Mouse (Mus musculus): ENCODE results near the gene Rnaseh2c. TPM values are rescaled to one million over a fixed set of nuclear protein-coding genes. Genes with fewer than 3 reads are reported as not detected.
A peak's percentile ranks its signal among the peaks of the same experiment; 100 is the strongest.

The Rnaseh2c gene
- total RNA-seq, 2 experiments from 2014 or later: 83.1 to 83.4 TPM

DNA sequence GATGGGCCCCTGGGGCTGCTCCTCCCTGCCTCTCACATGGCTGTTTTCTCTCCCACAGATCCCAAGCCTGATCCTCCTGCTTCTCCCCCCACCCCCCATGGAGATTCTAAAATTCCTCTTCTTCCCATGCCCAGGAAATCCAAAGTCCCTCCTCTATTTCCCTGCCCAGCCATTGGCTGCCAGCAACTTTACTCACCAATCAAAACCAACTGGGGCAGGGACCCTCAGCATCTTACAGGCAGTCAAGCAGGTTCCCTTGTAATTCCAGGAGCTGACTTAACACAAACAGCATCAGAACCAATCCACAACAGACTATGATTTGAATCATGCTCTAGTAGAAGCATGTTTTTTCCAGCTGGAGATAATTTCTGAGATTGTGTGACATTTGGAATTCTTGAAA lies 28.2 kb downstream of the Rnaseh2c start:
- no peak for DNase-seq (ENCODE audit: low spot score in 2 of 2)

DNA sequence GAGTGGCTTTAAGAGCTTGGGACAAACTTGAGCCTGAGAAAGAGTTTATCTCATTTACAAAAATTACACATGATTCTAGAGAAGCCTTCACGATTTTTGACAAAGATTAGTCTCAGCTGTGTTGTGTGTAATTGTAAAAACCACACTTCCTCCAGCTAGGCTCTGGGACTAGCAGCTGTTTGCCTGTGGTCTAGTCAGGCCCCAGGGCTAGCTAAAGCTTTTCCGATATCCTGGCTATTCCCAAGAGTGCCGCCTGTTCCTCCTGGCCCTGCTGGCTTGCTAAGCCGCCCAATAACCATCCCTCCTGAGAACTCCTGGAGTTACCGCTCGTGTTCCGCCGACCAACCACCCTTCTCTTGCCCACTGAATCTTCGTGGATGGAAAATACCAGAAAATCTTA lies 30.4 kb downstream of the Rnaseh2c start:
- DNase-seq (ENCODE audit: low spot score in 2 of 2): no peak

DNA sequence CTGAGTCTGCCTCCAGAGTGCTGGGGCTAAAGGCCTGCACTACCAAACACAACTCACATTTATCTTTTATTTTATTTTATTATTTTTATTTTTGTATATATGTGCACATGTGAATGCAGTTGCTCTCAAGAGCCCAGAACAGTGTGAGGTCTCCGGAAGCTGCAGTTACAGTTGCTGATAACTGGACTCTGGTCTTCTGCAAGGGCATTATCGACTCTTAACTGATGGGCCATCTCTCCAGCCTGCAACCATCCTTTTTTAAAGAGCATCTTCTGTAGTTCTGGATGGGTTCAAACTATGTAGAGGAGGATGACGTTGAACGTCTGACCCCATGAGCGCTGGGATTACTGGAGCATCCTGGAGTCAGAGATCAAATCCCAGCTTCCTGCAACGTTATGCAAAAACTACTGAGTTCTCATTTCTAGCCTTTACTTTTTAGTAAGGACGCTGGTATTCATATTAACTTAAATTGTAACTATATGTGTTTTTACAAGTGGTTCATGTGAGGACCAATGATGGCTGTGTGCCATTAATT lies 34.4 kb downstream of the Rnaseh2c start:
- DNase-seq (ENCODE audit: low spot score in 2 of 2): no peak

DNA sequence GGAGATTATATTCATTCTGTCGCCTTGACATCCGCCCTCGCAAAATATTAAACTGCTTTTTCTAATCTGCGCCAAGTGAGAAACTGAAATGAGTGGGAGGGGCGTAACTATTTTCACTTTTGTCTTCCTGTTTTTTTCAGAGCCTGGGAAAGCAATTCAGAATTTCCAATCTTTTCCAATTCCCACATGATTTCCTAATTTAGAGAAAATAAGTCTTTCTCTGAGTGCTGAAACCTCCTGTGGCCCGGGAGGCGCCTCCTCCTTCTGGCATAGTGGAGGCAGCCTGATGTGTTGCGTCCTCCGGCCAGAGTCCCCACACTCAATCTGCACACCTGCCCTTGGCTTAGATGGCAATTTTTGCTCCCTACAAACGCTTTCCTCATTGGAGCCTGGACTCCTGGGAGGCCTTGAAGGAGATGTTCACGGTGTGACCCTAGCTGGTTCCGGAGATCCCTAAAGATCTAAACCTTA lies 34.9 kb downstream of the Rnaseh2c start:
- DNase-seq (ENCODE audit: low spot score in 2 of 2): no peak

DNA sequence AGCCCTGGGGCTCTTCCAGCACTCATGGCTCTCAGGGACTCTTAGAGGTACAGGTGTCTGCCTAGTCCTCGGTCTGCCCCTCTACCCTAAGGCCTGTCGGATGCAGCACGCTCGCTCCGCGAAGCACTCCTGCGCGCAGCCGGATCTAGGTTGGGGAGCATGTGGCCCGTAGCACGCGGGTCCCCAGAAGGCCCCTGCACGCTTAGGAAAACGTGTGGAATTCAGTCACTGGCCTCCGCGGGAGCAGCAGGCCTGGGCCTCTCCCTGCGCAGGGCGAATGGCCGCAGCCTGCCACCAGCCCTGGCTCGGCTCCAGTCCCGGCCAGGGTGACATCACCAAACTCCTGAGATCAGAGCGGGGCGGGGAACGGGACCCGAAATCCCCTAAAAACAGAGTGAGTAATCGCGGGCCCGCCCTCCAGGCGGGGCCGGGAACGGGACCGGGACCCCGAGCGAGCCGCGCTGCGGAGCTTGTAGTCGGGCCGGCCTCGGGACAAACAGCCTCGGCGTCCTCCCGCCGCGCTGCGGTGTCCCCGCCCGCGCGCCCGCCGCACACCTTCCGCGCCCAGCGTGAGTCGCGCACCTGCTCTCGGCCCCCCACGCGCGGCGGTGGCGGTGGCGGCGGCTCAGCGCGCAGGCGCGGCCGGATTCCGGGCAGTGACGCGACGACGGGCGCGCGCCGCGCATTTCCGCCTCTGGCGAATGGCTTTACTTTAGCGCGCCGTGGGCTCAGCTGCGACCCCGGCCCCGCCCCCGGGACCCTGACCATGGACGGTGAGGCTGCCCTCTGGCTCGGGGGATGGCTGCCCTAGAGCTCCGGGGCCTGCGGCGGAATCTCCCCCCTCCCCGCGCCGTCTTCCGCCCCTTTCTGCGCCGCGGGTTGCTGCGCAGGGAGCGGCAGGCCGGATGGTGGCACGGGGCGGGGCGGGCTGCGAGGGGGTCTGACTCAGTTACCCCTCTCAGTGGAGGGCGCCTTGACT lies 35.7 kb downstream of the Rnaseh2c start, which contains the start of gene Rela:
Gene Rela, plus strand, starts transcription at position 415 of the 979 bp plus-strand sequence.
- DNase-seq (ENCODE audit: low spot score in 2 of 2): peak; percentile 87 to 92

DNA sequence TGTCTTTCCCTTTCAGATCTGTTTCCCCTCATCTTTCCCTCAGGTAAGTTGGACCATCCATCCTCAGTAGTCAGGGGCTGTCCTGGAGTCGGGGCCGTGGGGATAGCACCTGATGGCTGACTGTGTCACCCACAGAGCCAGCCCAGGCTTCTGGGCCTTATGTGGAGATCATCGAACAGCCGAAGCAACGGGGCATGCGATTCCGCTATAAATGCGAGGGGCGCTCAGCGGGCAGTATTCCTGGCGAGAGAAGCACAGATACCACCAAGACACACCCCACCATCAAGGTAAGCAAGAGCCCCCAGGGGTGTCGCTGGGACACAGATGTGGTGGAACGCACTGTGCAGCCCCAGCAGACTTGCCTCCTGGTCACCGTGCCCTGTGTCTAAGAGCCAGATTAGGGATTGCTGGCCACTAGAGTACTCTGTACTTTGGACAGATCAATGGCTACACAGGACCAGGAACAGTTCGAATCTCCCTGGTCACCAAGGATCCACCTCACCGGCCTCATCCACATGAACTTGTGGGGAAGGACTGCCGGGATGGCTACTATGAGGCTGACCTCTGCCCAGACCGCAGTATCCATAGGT lies 36.8 kb downstream of the Rnaseh2c start:
- DNase-seq (ENCODE audit: low spot score in 2 of 2): no peak

DNA sequence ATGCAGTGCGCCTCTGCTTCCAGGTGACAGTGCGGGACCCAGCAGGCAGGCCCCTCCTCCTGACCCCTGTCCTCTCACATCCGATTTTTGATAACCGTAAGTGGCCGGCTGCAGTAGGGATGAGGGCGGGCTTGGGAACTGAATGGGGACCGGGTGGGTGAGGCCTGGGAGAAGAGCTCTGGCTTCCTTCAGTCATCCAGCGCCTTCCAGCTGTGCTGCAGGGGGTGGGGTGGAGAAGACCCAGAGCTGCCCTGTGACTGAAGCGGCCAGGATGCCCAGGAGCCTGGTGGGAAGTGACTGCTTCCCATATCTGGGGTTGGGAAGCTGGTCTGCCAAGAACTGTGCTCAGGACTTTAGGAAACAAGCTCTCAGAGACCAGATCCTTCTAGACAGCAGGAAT lies 38.7 kb downstream of the Rnaseh2c start:
- DNase-seq (ENCODE audit: low spot score in 2 of 2): no peak

DNA sequence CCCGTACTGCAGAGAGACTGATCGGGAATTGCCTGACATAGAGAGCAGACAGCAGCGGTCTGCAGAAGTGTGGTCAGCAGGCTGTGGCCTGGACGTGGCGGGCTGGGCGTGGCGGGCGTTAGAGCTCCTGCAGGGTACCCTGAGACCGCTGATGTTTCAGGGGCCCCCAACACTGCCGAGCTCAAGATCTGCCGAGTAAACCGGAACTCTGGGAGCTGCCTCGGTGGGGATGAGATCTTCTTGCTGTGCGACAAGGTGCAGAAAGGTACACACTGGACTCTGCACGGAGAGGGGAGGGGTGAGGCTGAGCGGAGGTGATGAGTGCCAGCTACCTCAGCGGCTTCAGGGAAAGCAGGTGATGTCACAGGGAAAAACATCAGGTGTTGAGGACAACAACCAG lies 39.3 kb downstream of the Rnaseh2c start:
- no peak for DNase-seq (ENCODE audit: low spot score in 2 of 2)

DNA sequence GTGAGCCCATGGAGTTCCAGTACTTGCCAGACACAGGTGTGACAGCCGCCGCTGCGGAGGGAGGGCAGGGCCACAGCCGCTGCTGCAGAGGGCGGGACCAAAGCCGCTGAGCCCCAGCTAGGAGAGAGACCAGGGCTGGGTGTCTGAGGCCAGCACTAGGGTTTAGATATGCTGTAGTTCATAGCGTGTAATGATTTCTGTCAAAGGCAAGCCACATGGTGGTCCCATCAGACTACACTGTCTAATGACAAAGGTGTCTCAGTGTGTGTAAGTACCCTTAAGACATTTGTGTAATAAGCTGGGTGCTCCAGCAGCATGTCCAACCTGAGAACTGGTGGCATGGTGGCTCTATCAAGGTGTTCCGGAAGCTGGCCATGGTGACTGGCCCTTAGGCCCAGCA lies 40.0 kb downstream of the Rnaseh2c start:
- no peak for DNase-seq (ENCODE audit: low spot score in 2 of 2)

DNA sequence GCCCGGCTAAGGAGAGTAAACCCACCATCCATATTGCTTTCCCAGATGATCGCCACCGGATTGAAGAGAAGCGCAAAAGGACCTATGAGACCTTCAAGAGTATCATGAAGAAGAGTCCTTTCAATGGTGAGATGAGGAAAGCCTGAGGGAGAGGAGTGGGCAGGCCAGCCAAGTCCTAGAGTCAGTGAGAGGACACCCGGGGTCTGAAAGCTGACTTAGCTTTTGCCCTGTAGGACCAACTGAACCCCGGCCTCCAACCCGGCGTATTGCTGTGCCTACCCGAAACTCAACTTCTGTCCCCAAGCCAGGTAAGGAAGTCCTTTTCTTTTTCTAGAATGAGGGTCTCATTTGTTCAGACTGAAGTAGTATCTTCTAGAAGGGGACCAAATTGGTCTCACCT lies 43.6 kb downstream of the Rnaseh2c start:
- no peak for DNase-seq (ENCODE audit: low spot score in 2 of 2)

DNA sequence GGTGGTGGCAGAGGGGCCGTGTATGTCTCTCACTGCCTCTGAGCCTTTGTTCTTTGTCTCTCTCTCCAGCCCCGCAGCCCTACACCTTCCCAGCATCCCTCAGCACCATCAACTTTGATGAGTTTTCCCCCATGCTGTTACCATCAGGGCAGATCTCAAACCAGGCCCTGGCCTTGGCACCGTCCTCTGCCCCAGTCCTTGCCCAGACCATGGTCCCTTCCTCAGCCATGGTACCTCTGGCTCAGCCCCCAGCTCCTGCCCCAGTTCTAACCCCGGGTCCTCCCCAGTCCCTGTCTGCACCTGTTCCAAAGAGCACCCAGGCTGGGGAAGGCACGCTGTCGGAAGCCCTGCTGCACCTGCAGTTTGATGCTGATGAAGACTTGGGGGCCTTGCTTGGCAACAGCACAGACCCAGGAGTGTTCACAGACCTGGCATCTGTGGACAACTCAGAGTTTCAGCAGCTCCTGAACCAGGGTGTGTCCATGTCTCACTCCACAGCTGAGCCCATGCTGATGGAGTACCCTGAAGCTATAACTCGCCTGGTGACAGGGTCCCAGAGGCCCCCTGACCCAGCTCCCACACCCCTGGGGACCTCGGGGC lies 45.2 kb downstream of the Rnaseh2c start:
- DNase-seq (ENCODE audit: low spot score in 2 of 2): no peak

DNA sequence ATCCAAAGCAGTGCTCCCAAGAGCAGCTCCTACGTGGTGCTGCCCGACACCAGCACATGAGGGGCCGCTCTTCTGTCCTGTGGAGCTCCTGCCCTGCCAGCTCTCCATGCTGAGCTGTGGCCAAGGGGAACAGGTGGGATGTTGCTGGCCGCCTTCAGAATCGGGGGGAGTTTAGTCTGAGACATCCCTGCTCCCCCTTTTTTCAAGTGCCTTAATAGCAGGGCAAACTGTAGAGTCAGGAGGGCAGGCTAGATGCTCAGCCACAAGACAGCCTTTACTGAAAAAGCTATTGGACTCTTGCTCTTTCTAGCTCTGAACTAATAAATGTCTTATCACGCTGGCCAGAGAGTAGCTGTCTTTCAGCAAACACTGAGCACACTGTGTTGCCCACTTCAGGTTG lies 46.1 kb downstream of the Rnaseh2c start:
- DNase-seq (ENCODE audit: low spot score in 2 of 2): no peak

DNA sequence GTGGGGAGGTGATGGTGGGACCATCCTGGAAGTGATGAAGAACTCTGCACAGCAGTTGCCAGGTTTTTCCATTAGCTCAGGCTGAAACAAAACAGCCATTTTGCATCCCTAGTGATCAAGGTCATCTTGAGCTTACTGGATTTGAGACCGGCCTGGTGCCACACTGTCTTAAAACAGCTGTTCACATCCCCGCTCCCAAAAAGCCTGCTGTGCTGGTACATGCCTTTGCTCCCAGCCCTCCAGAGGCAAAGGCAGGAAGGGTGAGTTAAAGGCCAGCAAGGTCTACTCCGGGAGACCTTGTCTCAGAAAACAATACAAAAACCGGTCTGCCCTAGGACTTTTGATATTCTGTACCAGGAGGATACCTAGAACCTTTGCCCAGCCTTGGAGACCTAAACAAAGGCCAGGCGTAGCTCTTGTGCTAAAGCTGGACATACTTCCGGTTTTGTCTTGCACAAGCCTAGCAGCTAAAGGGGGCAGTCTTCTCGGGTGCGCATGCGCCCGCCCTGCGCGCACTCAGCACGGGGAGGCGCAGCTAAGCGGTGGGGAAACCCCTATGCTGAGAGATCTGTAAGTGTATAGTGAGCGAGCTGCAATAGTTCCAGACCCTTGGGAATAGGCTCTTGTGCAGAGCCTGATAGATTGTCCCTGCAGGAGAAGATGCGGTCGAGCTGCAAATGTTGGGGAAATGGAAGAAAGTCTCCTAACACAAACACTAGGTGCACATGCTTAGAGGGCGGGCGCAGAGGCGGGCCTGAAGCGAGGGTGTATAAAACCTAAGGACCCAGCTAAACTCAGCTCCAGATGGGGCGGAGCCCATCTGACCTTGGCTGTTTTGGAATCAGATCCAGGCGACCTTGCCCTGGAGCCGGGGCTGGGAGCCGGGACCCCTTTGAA lies 47.0 kb downstream of the Rnaseh2c start:
- peak; percentile 64 to 77 for DNase-seq (ENCODE audit: low spot score in 2 of 2)

DNA sequence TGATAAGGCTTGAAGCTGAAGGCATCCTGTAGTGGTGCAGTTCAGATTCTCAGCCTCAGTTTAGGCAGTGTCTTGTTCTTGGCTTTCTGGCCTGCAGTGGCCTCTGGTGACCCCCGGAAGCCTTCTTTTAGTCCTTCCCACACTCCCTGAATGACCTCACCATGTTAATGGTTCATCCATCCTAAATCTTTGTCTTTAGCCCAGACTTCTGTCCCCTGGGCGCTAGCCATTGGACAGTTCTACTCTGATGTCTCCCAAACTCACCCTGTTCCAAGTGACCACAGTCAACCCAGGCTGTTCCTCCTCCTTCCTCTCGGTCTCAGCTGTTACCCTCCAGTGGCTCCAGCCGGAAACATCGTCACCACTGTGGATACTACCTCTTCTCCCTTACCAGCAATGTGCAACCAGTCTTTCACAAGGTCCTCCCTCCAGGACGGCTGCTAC lies 47.6 kb downstream of the Rnaseh2c start:
- DNase-seq (ENCODE audit: low spot score in 2 of 2): no peak

DNA sequence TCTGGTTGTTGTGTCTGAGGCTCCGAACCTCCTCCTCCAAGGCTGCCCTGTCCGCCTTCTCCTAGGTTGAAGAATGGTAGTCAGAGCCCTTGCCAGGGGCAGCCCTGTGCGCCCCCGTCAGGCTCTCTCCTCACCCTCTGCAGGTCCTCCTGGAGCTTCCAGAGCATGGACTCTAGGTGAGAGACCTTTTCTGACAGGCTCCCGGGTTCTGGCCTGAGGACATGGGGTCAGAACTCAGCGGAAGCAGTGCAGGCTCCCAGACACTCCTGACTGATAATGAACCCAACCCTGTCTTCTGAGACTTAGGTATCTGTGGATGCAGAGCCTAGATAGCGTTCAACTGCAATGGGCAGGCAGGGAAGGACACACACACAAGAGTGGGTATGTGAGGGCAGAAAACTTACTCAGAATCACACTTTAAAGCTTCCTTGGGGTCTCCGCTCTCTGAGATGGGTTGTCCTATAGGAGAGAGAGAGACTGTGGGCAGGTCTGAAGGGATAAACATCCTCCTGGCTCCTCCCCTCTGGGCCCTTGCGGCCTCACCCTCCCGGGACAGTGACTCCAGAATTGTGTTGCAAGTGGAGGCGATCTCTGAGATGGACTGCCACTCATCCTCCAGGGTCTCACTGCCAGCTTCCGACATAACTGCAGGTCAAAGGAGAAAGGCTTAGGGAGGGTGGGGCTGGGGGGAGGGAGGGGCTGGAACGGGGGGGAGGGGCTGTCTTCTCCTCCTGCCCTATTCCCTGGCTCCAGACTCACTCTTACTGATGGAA lies 50.0 kb downstream of the Rnaseh2c start:
- no peak for DNase-seq (ENCODE audit: low spot score in 2 of 2)

DNA sequence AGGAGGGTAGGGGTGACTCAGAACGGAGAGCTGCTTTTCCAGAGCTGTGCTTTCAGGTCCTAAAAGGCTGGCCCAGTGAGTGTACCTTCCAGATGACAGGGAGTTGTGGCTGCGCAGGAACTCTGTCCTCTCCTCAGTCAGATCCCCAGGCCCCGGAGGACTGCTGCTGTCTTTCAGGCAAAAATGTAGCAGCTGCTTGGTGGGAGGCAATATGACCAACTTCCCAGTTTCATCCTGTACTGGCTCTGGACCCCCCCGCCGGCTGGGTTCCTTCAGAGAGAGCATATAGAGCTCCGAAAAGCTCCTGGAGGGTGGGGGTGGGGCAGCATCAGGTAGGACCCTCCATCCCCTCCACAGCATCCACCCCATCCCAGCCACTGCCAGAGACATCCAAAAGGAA lies 50.9 kb downstream of the Rnaseh2c start:
- DNase-seq (ENCODE audit: low spot score in 2 of 2): peak in 1 of 2 experiments; percentile 26

DNA sequence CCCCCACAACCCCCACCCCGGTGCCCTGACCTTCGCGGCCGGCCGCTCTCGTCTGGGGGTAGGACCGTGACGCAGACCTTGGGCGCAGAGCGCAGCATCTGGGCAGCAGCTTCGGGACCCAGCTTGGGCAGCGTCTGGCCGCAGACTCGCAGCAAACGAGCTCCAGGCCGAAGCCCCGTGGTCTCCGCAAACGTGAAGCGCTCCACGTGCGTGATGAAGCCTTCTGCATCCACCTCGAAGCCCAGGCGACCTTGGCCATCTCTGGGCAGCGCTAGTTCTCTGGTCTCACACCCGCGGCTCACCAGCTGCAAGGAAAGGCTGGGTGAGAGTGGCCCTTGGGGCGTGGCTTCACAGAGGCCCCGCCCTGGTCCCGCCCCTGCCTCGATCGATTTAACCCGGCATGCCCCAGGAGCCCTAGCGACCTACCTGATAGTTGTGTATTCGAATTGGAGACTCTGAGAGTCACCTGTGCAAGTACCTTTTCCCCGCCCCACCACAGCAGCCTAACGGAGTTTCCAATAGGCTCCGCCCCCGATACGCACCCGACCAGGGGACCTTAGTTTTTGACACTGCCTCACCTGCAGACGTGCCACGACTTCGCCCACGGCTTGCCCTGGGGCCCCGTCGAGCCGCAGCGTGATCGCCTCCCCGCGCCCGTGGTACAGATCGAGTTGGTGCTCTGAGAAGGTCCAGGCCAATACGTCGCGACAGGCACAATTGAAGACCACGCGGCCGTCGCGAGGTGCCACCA lies 52.5 kb downstream of the Rnaseh2c start:
- DNase-seq (ENCODE audit: low spot score in 2 of 2): no peak

DNA sequence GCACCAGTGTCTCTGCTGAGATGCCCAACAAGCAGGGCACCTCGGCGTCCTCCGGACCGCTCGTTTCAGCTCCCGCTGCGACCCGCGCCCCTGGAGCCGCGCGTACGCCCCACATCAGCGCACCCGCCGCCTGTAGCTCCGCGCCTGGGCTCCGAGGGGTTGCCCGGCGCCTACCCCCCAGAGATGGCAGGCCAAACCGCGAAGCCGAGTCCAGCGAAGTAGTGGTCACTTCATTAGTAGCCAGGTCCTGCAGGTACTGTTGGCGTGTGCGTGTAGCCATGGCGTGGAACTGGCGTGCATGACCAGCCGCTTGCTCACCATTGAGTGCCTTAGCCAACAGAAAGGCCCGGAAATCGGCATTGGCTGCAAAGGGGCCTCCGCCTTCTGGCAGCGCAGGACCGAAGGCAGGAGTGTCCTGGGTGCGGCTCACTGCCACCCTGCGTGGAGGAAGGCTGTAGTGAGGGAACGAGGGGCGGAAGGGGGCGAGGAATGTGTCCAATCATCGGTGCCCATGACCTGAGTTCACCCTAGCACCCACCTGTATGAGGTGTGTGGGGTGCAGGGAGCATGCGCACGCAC lies 53.1 kb downstream of the Rnaseh2c start:
- no peak for DNase-seq (ENCODE audit: low spot score in 2 of 2)
